Mouse (Mus musculus): ENCODE measurements around the gene Crisp3. TPM values are rescaled to one million over a fixed set of nuclear protein-coding genes. Genes with fewer than 3 reads are reported as not detected.
"Not testable (repeated sequence)": the region's sequence is repeated elsewhere in the genome, so short reads cannot be mapped to it uniquely, and the experiment has no call there.

The Crisp3 gene
- not detected for total RNA-seq (2021)
- long read RNA-seq, experiment 1, result 0 reads
- long read RNA-seq, experiment 2, result 0 reads

DNA sequence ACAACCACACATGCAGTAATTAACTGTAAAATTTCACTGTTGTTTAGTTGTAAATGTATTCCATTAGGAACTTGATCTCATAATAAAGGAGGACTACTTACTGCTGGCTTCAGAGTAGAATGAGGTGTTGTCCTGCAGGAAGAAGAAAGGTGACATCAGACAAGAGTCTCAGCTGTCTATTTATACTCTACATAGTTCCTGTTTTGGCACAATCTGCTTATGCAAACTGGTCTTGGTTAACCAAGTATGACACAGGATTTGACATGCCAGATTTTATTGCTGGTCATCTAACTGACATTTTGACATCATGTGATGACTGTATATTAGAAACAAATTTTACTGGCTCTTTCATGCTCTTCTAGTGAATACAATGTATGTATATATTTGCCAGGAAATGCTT, at the start of gene Crisp3:
Crisp3 (minus strand) TSS at position 154 of the 400 bp plus-strand sequence.
- DNase-seq, result no peak

DNA sequence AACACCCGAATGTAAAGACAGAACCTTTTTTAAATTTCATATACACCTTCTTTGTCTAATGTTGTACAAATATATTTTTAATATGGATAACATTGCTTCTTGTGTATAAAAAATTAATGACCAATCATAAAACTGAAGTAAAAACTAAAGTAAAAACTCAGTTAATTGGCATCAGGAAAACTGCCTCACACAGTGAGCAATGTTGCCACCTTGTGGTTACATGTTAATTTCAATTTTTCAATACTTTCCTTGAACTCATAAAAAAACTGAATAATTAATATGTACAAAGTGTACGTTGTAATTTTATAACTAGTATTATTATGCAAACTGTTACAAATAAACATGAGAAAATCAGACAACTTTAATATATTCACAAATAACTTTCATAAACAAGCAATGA, 43.3 kb upstream of the Crisp3 start:
- DNase-seq, result no peak

DNA sequence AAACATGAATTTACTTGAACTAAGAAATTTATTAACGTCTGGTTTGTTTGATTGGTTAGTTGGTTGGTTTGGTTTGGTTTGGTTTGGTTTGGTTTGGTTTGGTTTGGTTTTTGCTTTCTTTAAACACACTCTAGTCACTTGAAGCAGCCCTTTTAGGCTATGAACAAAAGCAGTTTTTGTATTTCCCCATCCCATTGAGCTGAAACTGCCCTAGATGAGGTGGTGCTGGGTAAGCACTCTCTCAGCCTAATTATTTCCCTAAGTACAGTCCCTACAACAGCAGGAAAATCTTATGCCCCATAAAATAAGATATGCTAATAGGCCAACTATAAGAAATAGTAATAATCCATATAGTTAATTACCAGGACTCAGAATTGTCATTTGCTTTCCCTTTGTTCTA, 33.4 kb upstream of the Crisp3 start:
- no peak for DNase-seq

DNA sequence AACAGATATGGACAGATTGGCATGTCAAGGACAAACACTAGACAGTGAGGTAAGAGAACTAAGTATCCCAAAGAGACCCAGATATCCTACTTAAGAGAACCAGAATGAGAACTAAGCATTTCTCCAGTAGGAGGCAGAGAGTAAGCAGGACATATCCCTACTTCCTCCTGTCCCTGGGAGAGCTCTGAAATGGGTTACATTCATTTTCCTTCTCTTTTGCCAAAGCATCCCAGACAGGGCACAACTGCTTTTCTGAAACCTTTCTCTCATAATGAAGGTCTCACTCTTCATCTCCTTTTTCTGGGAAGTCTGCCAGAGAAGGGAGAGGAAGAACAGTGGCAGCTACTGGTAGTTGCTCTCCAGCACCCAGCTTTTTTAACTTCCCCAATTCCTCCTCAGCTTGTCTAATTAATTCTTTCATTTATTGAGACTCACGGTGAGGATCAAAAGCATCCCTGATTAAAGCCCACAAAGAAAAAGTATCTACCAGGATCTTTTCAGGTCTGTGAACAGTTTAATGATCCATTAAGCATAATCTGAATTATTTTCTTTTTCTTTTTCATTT, 32.9 kb upstream of the Crisp3 start:
- DNase-seq, result no peak

DNA sequence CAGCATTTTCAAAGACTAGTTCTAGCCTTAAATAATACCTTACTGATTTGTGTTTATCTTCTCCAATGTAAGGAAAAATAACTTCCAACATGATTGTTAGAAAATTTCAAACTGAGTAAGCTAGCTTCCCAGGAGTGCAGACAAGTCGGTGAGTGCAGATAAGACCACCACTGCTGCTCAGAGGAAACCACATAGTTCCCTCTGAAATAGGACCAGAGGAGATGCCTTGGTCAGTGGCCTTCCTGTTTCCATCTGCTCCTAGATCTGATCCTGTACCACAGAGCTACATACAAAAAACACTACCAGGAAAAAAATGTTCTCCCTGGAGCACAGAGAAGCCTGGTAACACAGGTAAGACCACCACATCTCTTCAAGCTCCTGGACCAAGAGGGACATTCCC, 10.4 kb upstream of the Crisp3 start:
- no peak for DNase-seq

DNA sequence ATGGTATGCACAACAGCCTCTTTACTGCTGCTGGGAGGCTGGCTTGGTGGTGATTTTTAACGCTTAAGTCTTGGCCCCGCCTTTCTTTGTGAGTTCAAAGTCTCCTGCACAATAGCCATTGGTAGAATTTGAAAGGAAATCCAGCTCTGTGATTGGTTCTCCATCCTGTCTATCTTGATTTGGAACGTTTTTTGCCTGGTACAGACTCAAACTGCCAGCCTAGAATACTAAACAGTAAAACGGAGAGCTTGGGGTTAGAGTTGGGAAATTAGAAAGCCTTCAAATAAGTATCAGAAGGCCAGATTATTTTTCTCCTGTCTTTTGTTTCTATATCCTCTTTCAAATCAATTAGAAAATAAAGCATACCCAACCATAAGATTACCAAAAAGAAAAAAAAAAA, 33.5 kb downstream of the Crisp3 start, which contains the start of gene Pgk2:
Pgk2 (minus strand) TSS at position 101 of the 400 bp plus-strand sequence.
- no peak for DNase-seq

DNA sequence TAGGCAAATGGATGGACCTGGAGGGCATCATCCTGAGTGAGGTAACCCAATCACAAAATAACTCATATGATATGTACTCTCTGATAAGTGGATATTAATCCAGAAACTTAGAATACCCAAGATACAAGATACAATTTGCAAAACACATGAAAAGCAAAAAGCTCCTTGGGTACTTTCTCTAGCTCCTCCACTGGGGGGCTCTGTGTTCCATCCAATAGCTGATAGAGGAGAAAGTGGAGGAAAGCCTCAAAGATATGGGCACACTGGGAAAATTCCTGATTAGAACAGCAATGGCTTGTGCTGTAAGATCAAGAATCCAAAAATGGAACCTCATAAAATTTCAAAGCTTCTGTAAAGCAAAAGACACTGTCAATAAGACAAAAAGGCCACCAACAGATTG, 40.3 kb downstream of the Crisp3 start:
- DNase-seq, result peak; percentile 6

DNA sequence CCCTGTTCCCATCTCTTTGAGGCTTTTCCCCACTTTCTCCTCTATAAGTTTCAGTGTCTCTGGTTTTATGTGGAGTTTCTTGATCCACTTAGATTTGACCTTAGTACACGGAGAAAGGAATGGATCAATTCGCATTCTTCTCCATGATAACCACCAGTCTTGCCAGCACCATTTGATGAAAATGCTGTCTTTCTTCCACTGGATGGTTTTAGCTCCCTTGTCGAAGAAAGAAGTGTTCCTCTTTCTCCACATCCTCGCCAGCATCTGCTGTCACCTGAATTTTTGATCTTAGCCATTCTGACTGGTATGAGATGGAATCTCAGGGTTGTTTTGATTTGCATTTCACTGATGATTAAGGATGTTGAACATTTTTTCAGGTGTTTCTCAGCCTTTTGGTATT, 51.9 kb downstream of the Crisp3 start:
- not testable (repeated sequence) for DNase-seq

Other genes starting within 250 kb of the Crisp3 start
- gene AC192777.2, start 146.8 kb downstream of the Crisp3 start, total RNA-seq (2021), result not detected
- gene Pgk2, start 33.6 kb downstream of the Crisp3 start, total RNA-seq (2021), result not detected
- gene Crisp1, start 76.9 kb upstream of the Crisp3 start, total RNA-seq (2021), result not detected

Data from adrenal gland, postnatal 10 days (tissue).